ENCODE assay signal across 8 mouse cellular contexts in genomic region chr2:151542323-151543062, GRCm38 (mm10). TPM values are rescaled to one million over a fixed set of nuclear protein-coding genes. Genes with fewer than 3 reads are reported as not detected.
DNase-seq lines count a peak whose midpoint lies in the region; ATAC-seq lines count a peak whose summit lies in the region.

Gene Fkbp1a (plus strand): TSS chr2:151542483.

- DNase-seq in CD8-positive naive resting alpha-beta T cell, adult 2 months (ENCODE audit: low read depth in 2 of 2, low spot score in 2 of 2), result peak; percentile 89 to 92
- peak; percentile 79 for DNase-seq in c-Kit-positive CD71-negative TER-119-negative erythroid progenitor cells, embryonic 14.5 days (ENCODE audit: low read depth)
- DNase-seq in forebrain, embryonic 14.5 days (ENCODE audit: low spot score), result peak; percentile 97
- peak; percentile 98 to 99 for DNase-seq in heart, postnatal 14 days
- peak; percentile 96 for DNase-seq in layer of hippocampus, adult 11-12 months (ENCODE audit: low spot score)
- peak; percentile 97 to 99 for DNase-seq in lung, adult 18-20 months
- peak; percentile 97 for DNase-seq in testis, postnatal 14 days (ENCODE audit: low spot score)

- H3K4me3 ChIP-seq in forebrain, embryonic 14.5 days (ENCODE audit: low read depth, low read length), result peak within 1 kb of the TSS; percentile 92
- H3K4me3 ChIP-seq in neural tube, embryonic 15.5 days (replicated peaks), result peak within 1 kb of the TSS; percentile 98

- WGBS in forebrain, embryonic 14.5 days, result under 1% methylated on average over 75 of the region's 93 CpGs
- WGBS in neural tube, embryonic 15.5 days, result under 1% methylated on average over 88 of the region's 93 CpGs

- H3K36me3 ChIP-seq in forebrain, embryonic 14.5 days (ENCODE audit: control insufficient read depth, insufficient read depth, low read length), result peaks cover 32% of the 10 kb centered on the region
- peaks cover 26% of the 10 kb centered on the region for H3K36me3 ChIP-seq in neural tube, embryonic 15.5 days

- H3K27ac ChIP-seq in forebrain, embryonic 14.5 days (ENCODE audit: low read depth, low read length), result peak within 1 kb of the TSS; percentile 89
- H3K27ac ChIP-seq in neural tube, embryonic 15.5 days (replicated peaks), result peak within 1 kb of the TSS; percentile 90

- peak within 1 kb of the TSS; percentile 97 for H3K9ac ChIP-seq in forebrain, embryonic 14.5 days (ENCODE audit: low read length)
- peak within 1 kb of the TSS; percentile 97 for H3K9ac ChIP-seq in neural tube, embryonic 15.5 days (replicated peaks)

- peak; percentile 97 for ATAC-seq in forebrain, embryonic 14.5 days
- peak; percentile 98 for ATAC-seq in neural tube, embryonic 15.5 days (ENCODE audit: low FRiP score)

- peak within 1 kb of the TSS; percentile 59 for H3K4me2 ChIP-seq in forebrain, embryonic 14.5 days (ENCODE audit: low read length)
- H3K4me2 ChIP-seq in neural tube, embryonic 15.5 days, result peak within 1 kb of the TSS; percentile 71

- intact Hi-C loops in heart, postnatal 14 days (cut with DNase I), result loop anchor here (5.0 kb wide), 1 partner anchor 50 kb away; the partner anchor contains the start of gene Nsfl1c

- peaks cover 23% of the 10 kb centered on the region for H3K4me1 ChIP-seq in forebrain, embryonic 14.5 days (ENCODE audit: control insufficient read depth, insufficient read depth, low read length)
- H3K4me1 ChIP-seq in neural tube, embryonic 15.5 days, result peaks cover 46% of the 10 kb centered on the region

- H3K27me3 ChIP-seq in forebrain, embryonic 14.5 days (replicated peaks; ENCODE audit: control insufficient read depth, insufficient read depth, low read length), result no peaks in the 10 kb centered on the region
- no peaks in the 10 kb centered on the region for H3K27me3 ChIP-seq in neural tube, embryonic 15.5 days (replicated peaks)

- H3K9me3 ChIP-seq in forebrain, embryonic 14.5 days (replicated peaks; ENCODE audit: control insufficient read depth, low read length), result no peaks in the 10 kb centered on the region
- H3K9me3 ChIP-seq in neural tube, embryonic 15.5 days (replicated peaks), result no peaks in the 10 kb centered on the region

RNA-seq across cellular contexts. Expression of gene Fkbp1a, which starts in this region (rescaled TPM):
- polyA plus RNA-seq in forebrain, embryonic 14.5 days (2014; fragmentation: Nextera tagmentation; extraction: Ambion mirVana), result 631 and 644 TPM in 2 replicates
- 100 to 1,000 TPM; 279 to 287 TPM for total RNA-seq in heart, postnatal 14 days (2021)
- polyA plus RNA-seq in neural tube, embryonic 15.5 days (2015; fragmentation: Nextera tagmentation; extraction: Ambion mirVana), result 644 and 655 TPM in 2 replicates

Comparison
In these comparisons a context has a peak if more than half of its experiments do, and no peak if none do; other contexts are left out.
1. Peak in every context shown above with its lines: DNase-seq, ATAC-seq, H3K4me3 ChIP-seq and H3K27ac ChIP-seq.